Mouse (Mus musculus): ENCODE data around the gene Crct1.

- TF ChIP-seq CTCF (IDR thresholded peaks at IDR 0.05; ENCODE audit: insufficient read depth, low read length) (no peak), POLR2A (IDR thresholded peaks at IDR 0.05; ENCODE audit: borderline replicate concordance, extremely low read depth, low read depth, low read length) (no peak)
Measured at GRCm38 (mm10) chr3:93014871-93015270, 616 bp downstream of the Crct1 start.

Data from lung, adult 2 months (tissue).